Mouse (Mus musculus) lung, postnatal 25 days (tissue): Measurements from ENCODE around the gene Csnk2b.

Experiments
- DNase-seq: peaks from one replicate; pipeline ENCODE4 v3.0.0; 2022; ENCODE audit warnings: low spot score

Csnk2b gene

DNA sequence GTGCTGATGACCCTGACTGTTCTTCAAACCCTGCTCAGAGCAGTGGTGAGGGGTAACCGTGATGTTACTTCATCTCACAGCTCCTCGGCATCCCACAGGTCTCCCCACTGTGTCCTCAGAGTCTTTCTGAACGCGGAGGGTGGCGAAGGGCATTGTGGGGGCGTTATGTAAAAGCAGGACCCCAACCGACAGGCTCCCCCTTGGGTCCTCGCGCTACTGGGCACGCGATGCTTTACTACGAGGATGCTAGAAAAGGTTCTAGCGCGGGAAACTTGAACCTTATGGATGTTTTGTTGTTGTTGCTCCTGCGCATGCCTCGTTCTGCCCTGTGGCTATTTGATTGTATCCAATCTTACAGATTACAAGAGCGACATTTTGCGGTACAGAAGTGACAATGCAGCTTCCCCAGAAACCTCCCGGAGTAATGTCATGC lies at the start of gene Csnk2b:
TSS of gene Csnk2b (minus strand) at position 183 of the 433 bp plus-strand sequence.
- peak; percentile 36 for DNase-seq

DNA sequence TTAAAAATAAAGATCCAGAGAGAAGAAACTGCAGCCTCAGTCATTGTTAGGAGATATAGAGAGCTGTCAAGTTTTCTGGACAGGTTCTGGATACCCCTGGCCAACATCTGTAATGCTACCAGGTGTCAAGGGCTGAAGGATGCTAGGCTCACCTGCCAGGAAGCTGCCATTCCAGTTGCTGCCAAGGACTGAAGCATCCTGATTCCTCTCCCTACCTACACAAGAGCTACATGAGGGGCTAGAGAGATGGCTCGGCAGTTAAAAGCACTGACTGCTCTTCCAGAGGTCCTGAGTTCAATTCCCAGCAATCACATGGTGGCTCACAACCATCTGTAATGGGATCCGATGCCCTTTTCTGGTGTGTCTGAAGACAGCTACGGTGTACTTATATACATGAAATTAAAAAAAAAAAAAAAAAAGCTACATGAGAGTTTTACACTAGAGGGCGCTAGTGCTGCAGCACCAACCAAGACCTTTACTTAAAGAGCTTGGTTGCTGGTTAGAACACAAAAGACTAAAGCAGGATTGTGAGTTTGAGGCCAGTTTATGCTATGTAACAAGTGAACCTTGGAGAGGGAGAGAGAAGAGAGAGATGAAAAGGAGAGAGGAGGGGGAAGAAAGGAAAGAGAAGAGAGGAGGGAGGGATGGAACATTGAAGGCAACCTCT lies 46.8 kb upstream of the Csnk2b start:
- DNase-seq, result peak; percentile 42

DNA sequence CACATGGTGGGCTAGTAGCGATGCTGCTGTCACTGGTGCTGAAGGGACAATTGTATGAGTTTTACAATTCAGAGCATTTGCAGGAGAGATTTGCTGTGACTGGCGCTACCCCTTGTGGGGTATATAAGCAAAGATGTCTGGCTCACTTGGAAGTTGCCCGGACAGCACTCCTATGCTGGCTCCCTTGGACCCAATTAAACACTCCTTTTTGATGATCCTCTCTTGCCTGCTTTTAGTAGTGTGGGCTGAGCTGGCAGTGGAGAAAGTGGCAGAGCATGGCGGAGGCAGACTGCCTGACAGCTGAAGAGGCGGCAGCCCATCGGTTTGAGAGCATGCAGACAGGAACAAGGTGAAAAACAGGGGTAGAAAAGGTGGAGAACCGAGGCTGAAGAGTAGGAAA lies 45.9 kb upstream of the Csnk2b start:
- DNase-seq, result no peak

DNA sequence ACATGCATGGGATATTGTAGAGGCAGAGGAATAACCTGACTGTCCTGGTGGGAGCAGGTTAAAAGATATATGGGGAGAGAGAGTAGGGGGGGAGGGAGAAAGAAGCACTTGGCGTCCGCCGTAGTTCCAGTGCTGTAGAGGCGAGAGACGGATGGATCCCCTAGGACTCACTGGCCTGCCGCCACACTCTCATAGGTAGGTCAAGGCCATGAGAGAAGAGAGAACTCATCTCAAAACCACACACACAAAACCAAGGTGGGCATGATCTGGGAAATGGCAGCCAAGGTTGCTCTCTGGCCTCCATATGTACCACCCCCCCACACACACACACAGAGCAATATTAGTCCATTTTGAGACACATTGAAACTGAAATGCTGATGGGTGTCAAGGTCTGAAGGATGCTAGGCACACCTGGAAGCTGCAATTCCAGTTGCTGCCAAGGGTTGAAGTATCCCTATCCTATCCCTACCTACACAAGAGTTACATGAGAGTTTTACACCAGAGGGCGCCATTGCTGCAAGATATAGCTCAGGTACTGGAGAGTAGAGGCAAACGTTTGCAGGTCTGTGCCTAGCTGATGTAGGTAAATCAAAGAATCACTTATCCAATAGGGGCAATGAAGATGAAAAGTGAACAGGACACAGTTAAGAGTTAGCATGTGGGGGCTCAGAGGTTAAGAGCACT lies 44.6 kb upstream of the Csnk2b start:
- DNase-seq, result peak; percentile 77

DNA sequence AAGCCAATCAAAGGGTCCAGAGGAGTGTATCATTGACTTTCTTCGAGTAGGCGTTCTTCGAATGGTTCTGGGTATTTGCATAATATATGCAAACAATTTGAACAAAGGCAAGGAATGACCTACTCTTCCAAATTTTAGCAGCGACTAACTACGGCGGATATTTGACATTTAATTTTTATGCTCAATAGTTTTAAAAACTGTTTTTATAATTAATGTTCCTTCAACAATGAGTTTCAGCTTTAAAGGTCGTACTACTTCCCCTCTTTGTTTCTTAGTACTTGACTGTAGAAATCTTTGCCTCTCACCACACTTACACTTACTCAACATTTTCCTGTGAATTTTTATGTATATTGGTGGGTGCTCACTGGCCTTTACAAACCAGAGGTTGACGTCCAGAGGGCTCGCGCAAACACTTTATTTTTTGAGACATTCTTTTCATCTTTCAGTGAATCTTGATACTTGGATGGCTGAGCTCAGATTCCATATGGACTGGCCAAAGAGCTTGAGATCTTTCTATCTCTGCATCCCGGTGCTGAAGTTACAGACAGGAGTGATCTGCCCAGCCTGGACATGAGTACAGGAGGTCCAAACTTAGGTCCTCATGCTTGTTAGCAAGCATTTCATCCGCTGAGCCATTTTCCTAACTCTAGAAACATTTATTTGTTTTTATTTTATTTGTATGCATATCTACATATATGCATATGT lies 43.8 kb upstream of the Csnk2b start:
- no peak for DNase-seq

DNA sequence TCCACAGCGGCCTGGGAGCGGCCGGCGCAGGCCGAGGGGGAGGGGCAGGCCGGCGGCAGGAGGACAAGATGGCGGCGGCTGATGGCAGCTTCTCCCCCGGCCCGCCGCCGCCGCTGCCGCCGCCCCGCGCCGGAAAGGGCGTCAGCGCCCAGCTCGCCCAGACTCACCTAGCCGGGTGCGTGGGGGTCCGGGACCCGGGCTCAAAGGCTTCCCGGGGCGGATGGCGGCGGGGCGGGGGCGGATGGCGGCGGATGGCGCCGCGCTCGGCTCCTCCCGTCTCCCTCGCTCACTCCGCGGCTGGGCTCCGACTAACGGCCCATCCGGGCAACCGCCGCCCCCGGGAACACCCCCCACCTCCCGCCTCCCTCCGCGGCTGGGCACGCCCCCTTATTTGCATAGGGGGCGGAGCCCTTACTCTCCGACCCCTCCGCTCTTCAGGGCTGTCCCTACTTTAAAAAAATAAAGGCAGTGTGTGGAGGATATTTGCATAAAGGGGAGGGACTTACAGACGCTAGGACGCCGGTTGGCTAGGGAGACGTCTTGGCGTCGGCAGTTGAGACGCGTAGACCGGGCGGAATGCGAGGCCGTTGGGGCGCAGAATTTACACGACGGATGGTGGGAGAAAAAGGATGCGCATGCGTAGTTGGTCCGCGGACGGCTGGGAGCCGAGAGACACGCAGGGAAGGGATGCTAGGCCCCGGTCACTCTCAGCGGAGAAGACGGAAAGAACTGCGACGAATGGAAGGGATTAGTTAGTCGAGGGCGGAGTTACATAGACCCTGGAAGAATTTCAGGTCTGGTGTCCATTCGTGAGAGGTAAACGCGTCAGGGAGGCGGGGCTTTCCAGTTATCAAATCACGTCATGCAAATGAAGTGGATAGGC lies 43.0 kb upstream of the Csnk2b start, which contains the start of gene Prrc2a:
TSS of gene Prrc2a (minus strand) at position 330 of the 883 bp plus-strand sequence.
- DNase-seq, result peak; percentile 99

DNA sequence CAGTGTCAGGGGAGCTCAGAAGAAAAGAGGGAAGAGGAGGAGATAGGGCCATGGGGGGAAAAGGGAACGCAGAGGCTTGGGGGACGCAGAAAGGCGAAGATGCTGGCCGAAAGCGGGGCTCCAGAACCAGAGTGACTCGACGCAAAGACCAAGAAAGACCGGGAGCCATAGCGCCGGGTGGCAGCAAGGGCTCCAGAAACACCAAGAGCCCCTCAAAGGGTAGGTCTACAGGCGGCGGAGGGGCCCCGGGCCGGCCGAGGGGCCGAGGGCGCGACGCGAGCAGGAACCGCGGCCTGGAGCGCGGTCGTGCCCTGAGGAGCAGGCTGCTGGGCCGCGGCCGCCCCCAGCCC lies 42.3 kb upstream of the Csnk2b start:
- no peak for DNase-seq

DNA sequence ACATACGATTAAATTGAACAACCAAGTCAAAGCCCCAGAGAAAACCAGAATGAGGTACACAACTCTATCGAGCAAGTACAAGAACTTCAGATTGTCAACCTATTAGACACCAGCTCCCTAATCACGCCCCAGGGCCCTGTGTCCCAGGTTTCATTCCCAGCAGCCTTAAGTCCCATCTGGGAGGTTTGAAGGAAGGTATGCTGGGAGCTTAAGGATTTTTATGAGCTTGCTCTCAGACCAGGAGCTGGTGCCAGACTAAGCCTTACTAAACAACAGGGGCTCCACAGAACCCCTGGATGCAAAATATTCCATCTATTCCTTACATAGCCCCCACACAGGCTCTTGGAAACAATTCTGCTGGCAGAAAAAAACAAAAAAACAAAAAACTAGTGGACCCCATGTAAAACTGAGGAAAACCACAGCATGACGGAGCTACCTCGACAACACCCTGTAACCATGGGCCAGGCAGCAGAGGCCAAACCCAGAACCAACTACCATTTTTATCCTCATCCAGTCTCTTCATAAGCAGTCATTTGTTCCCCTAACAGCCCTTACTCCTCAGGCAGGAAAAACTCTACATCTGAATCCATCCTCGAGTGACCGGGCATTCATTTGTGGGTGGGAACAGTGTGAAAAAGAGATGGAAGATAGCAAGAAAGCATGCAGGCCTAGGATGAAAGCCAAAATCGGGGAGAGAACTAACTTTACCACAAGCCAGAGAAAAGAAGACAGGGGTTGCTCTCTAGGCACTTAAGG lies 41.7 kb upstream of the Csnk2b start:
- no peak for DNase-seq

DNA sequence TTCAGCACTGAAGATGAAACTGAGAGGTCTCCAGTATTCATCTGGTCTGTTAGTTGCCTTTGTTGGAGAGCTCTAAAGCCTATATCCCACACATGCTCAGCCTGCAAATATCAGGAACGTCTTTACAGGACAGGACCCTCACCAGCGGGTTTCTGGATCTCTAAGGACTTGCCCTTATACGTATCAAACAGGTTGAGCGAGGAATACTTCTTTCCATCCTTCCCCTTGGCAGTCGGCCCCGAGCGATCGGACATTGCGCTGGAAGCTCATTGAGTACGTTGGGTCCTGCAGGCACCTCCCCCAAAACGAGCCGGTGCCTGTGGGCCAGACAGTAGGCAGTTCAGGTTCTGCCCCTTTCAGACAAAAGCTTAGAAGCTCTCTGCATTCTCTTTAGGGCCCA lies 40.9 kb upstream of the Csnk2b start:
- DNase-seq, result peak; percentile 47

DNA sequence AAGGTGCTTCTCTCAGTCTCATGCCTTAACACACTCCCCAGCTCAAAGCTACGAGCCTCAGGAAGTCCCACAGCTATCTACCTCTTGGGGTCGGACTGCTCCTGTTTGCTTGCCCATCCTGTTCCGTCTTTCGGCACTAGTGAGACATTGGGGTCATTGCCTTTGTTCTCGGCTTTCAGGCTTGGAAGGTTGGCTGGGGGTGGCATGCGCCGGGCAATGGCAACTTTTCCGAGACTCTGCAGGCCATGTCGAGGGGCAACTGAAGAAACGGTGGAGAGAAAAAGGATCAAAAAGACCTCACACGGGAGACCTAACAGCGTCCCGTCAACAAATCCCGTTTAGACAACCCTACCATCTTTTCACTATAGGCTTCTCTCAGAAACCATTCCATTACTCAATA lies 40.3 kb upstream of the Csnk2b start:
- no peak for DNase-seq

DNA sequence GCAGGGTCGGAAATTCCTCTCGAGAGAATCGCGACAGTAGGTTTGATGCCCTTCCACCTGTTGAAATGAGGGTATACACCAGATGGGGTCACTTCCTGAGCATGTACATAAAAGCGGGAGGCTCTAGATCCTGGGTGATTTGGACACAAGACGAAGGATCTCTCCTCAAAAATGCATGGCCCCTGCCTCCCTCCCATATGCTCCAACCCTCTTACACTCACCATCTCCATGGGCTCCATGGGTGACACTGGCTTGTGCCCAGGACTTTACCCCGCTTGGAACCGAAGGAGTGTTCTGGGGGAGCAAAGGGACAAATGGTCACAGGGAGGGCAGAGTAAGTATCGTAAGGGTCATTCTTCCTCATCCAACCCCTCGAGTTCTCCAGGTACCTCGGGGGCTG lies 39.6 kb upstream of the Csnk2b start:
- no peak for DNase-seq

DNA sequence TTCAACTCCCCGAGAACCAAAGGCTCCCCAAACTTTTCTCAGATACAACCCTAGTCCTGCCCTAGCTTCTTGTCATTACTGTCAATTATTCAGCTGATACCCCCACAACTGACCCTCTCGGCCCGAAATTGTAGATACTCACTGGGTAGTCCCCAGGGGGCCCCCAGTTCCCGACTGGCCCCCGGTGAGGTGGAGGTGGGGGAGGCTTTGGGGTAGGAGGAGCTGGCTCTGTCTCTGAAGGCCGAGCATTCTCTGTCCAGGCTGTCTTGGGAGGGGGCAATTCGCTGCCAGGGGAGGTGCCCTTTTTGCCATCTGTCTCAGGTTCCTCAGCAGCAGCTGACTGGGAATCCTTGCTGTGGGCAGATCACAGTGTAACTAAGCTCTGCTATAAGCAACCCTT lies 37.8 kb upstream of the Csnk2b start:
- DNase-seq, result no peak

DNA sequence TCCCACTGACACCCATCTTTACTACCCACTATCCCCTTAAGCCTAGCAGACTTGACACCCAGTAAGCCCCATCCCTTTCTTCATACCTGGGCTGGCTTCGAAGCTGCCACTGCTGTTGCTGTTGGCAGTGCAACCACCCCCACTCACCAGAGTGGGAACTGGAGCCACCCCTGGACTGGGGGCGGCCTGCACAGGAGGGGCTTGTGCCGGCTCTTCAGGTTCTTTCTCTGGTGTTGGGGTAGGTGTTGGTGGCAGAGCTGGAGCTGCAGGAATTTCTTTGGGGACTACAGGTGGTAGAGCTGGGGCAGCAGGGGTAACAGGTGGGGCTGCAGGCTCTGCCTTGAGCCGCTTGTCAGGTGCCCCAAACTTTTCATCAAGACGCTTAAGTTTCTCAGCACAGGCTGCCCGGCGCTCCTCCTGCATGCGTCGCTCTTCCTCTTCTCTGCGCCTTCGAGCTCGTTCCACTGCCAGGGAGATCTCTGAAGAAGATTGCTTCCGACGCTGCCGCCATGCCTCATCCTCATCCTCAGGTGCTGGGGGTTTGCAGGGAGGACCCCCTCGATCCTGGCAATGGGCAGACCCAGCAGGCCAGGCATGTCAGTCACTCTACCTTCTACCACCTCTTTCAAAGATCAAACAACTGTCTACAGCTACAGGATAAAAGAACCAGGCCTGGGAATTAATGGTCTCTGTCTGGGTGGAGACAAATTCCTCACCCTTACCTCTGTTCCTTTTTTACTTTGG lies 37.2 kb upstream of the Csnk2b start:
- DNase-seq, result no peak

DNA sequence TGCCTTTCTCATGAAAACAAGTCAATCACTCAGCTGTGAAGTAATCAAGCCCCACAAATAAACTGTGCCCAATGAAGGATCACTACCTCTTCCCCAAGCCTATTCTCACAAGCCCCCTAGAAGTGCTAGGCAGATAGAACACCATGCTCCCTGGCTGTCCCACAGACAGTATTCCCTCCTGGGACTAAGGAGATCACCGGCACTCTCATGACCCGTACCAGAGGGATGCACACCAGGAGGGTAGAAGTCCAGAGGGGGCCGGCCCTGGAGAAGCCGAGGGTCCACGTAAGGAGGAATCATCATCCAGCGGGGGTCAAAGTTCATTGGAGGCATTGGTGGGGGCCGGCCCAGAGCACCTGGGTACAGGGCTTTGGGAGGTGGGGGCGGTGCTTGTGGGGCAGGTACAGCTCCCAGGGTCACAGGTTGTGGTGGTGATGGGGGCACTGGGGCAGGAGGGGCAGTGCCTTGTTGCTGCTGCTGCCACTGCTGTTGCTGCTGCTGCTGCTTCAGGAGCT lies 35.9 kb upstream of the Csnk2b start:
- no peak for DNase-seq

DNA sequence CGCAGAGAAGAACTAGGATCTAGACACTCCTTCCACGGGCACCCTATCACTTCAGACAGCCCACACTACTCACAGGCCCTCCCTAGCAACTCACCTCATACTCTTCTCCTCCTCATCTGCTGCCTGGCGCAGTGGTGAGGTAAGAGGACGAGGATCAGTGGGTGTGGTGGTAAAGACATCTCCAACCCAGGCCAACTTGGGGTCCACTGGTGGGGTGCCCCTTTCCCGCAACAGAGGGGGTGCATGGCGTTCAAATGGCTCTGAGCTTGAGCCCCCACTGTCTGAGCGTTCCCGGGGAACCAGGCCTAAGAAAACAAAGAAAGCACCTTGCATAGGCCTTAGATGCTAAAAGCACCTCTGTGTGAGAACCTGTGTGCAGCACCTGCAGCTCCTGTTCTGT lies 35.4 kb upstream of the Csnk2b start:
- DNase-seq, result no peak

DNA sequence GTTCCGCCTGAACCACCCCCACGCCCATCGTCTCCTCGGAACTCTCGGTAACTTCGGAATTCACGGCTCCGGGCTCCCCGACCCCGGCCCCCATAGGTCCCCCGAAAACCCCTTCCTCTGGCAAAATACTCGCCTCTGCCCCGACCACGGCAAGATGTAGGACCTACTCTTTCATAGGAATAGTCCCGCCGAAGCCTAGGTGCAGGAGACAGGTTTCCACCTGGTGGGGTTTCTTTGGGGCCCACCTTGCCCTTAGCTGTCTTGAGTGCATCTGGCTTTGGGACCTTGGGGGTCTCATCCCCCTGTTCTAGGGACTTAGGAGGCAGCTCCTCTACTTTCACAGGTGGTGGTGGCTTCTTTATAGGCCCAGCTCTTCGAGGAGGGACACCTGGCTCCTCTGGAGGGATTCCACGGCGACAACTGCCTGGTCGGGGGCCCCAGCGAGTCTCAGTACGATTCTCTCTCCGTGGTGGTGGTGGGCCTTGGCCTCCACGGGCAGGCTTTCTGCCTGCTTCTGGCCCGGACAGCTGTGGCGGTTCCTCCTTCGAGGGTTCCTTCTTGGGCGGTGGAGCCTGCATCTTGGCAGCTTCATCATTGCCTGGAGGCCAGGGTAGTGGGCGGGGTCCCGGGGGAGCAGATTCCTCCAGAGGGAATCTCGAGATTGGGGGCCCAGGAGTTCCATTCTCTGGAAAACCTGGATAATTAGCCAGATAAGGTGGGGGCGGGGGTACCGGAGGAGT lies 34.8 kb upstream of the Csnk2b start:
- DNase-seq, result no peak

DNA sequence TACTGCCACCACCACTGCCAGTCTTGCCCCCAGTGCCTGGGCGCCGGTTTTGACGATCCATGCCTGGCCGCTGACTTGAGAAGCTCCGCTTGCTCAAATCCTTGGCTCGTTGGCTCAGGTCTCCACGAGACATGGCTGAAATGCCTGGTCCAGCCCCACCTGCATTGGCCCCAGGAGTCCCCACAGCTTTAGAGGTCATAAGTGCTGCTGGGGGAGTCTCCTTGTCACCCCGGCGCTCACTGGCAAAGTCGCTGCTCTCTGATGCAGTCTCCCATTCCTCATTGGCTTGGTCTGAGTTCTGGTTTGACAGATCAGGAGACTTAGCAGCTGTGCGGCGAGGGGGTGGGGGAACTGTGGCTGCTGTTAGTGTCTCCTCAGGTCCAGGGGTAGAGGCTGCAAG lies 33.6 kb upstream of the Csnk2b start:
- no peak for DNase-seq

DNA sequence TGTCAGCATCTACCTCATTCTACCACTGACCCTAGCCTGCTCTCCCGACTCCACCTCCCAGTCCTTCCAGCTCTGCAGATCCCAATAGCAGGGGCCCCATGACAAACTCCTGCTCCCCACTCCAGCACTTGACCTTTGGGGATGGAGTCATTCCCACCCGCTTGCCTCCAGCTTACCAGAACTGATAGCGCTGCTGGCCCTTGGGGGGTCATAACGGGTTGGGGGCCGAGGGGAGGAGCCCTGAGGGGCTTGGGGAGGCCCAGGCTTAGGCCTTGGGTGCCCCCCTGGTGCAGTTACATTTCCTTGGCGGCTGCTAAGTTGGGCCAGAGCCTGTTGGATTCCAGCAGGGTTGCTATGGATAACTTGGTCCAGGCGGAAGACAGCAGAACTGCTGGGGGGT lies 32.8 kb upstream of the Csnk2b start:
- no peak for DNase-seq

DNA sequence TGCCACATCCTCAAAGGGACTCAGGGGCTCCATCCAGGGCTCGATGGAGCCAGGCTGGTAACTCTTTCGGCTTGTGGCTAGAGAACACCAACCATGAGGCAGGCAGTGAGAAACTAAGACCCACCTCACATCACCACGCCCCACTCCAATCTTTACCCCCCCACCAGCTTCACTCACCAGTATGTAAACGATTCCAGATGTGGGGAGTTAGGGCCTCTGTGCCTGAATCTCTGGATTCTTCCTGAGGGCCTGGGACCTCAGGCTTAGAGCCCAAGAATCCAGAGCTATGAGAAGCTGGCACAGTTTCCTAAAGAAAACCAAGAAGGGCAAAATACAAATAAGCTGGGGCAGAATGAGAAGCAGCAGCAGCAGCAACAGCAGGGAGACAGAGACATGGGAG lies 32.1 kb upstream of the Csnk2b start:
- DNase-seq, result no peak

DNA sequence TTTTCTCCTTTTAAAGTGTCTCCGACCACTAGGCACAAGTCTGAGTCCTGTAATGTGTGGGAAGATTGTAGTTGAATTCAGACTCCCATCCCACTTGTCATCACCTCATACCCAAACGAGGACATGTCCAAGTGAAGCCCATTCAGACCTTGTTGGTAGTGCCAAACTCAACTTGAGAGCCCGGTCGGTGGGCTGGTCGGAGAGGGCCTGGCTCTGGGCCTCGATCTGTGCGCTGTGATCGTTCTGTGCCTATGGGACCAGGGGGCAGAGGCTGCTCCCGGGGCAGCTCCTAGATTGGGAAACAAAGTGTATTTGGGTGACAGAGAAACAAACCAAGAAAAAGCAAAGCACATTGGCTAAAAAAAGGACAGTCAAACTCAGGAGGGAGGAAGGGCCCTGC lies 31.2 kb upstream of the Csnk2b start:
- no peak for DNase-seq
